Mouse (Mus musculus) ES-E14 (cell line): Measurements from ENCODE around the gene Phlpp1.

Source experiments
- CHD2 ChIP-seq: IDR thresholded peaks from 2 replicates; pipeline ENCODE4 v1.6.1; 2014; ENCODE audit warnings: mild to moderate bottlenecking, low read depth, low read length, inconsistent platforms
- MAFK ChIP-seq: IDR thresholded peaks from 2 replicates; pipeline ENCODE4 v1.6.1; 2014; ENCODE audit warnings: mild to moderate bottlenecking, low read depth, low read length, inconsistent platforms; ENCODE audit not compliant: insufficient read depth
- ZC3H11A ChIP-seq: IDR thresholded peaks from 2 replicates; pipeline ENCODE4 v1.6.1; 2012; ENCODE audit warnings: low read depth, mild to moderate bottlenecking, inconsistent platforms, low read length, borderline replicate concordance

DNA sequence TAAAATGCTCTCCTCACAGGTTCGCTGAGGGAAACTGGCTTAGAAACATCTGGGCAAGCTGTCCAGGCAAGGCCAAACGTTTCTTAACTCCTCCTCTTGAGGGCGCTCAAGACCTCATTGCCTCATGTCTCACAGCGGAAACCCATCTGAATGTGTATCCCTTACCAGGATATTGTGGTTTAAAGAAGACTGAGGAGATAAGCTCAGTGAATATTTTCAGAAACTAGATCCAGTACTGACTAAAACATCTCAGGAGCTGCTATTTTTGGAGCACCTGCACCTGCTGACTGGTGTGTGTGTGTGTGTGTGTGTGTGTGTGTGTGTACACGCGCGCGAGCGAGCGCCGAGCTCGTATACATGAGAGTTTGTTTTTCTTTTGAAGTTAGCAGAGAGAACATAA, 19.7 kb upstream of the Phlpp1 start:
- TF ChIP-seq CHD2 = no peak
- TF ChIP-seq ZC3H11A = peak; percentile 56
- no peak for TF ChIP-seq MAFK
